Comparison of ENCODE assay signal across 15 mouse cellular contexts in the genomic region with DNA sequence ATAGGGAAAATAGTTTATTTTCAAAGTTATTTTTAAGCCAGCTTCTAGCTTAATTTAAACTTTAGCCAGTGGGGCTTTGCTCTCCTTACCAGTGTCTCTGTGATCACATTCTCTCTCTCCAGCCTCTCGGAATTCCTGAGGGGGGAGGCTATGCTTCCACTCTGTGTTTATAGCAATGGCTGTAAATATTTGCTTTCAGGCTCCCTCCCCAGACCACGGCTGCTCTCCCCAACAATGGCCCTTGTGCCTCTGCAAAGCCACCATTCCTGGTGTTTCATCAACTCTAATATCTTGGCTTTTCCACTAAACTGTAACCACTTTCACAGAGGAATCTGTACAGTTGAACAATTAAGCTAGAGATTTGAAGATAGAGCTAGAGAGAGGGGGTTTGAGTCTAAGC.
A peak's percentile ranks its signal among the peaks of the same experiment; 100 is the strongest.
DNase-seq lines count a peak whose midpoint lies in the region; ATAC-seq and TF ChIP-seq lines count a peak whose summit lies in the region.
"Had no signal": no experiment of that assay in that cellular context is flagged by ENCODE, and none has a peak within 500 bp of the region (broad histone marks: within the 10 kb centered on the region; RNA-seq: fewer than 3 reads in every experiment).

No protein-coding gene starts in this region.

- H3K4me1 ChIP-seq in kidney, embryonic 16.5 days (ENCODE audit: insufficient read depth, low read length), result peaks cover 7% of the 10 kb centered on the region
- no peaks in the 10 kb centered on the region for H3K4me1 ChIP-seq in embryonic facial prominence, embryonic 14.5 days (ENCODE audit: control insufficient read depth, insufficient read depth, low read length)
- H3K4me1 ChIP-seq in lung, postnatal 0 days (ENCODE audit: insufficient read depth, low read depth, low read length), result no peaks in the 10 kb centered on the region
- H3K4me1 ChIP-seq: embryonic facial prominence, embryonic 12.5 days; forebrain, embryonic 15.5 days had no signal

- TF ChIP-seq CTCF in lung, postnatal 0 days (IDR thresholded peaks at IDR 0.05), result no peak

- H3K9ac ChIP-seq in kidney, embryonic 16.5 days (replicated peaks; ENCODE audit: low read length), result no peak overlapping the region
- H3K9ac ChIP-seq in embryonic facial prominence, embryonic 14.5 days (ENCODE audit: low read depth, low read length), result no peak overlapping the region
- H3K9ac ChIP-seq in lung, postnatal 0 days (replicated peaks; ENCODE audit: low read depth), result no peak overlapping the region
- H3K9ac ChIP-seq: embryonic facial prominence, embryonic 12.5 days; forebrain, embryonic 15.5 days had no signal

- H3K27me3 ChIP-seq in kidney, embryonic 16.5 days (ENCODE audit: insufficient read depth, low read length), result no peaks in the 10 kb centered on the region
- no peaks in the 10 kb centered on the region for H3K27me3 ChIP-seq in embryonic facial prominence, embryonic 14.5 days (replicated peaks; ENCODE audit: control insufficient read depth, insufficient read depth, low read length)
- no peaks in the 10 kb centered on the region for H3K27me3 ChIP-seq in lung, postnatal 0 days (replicated peaks; ENCODE audit: insufficient read depth, low read length)
- H3K27me3 ChIP-seq: embryonic facial prominence, embryonic 12.5 days; forebrain, embryonic 15.5 days had no signal

- H3K4me2 ChIP-seq in kidney, embryonic 16.5 days (replicated peaks; ENCODE audit: low read depth, low read length), result no peak overlapping the region
- H3K4me2 ChIP-seq in embryonic facial prominence, embryonic 14.5 days (ENCODE audit: low read depth, low read length), result no peak overlapping the region
- H3K4me2 ChIP-seq in lung, postnatal 0 days (replicated peaks; ENCODE audit: low read depth, low read length), result no peak overlapping the region
- H3K4me2 ChIP-seq: embryonic facial prominence, embryonic 12.5 days; forebrain, embryonic 15.5 days had no signal

- no peak overlapping the region for H3K27ac ChIP-seq in kidney, embryonic 16.5 days (ENCODE audit: low read length)
- H3K27ac ChIP-seq in embryonic facial prominence, embryonic 14.5 days (replicated peaks; ENCODE audit: low read depth, low read length), result peak overlapping the region; percentile 10; the same call in 1 of the 2 replicates
- no peak overlapping the region for H3K27ac ChIP-seq in lung, postnatal 0 days (ENCODE audit: low read length)
- H3K27ac ChIP-seq: embryonic facial prominence, embryonic 12.5 days; forebrain, embryonic 15.5 days; midbrain, embryonic 10.5 days had no signal

- WGBS in kidney, embryonic 16.5 days, result 12% methylated on average over 2 of the region's 2 CpGs
- 9% methylated on average over 2 of the region's 2 CpGs for WGBS in embryonic facial prominence, embryonic 14.5 days
- WGBS in lung, postnatal 0 days, result 5% methylated on average over 2 of the region's 2 CpGs

- no peak overlapping the region for H3K4me3 ChIP-seq in kidney, embryonic 16.5 days (ENCODE audit: low read length)
- H3K4me3 ChIP-seq in embryonic facial prominence, embryonic 14.5 days (ENCODE audit: low read depth, low read length), result no peak overlapping the region
- no peak overlapping the region for H3K4me3 ChIP-seq in lung, postnatal 0 days (ENCODE audit: low read depth, low read length)
- H3K4me3 ChIP-seq: embryonic facial prominence, embryonic 12.5 days; forebrain, embryonic 15.5 days; midbrain, embryonic 10.5 days had no signal

- no peaks in the 10 kb centered on the region; the same call in 1 of the 2 replicates for H3K9me3 ChIP-seq in kidney, embryonic 16.5 days (ENCODE audit: low read length)
- H3K9me3 ChIP-seq in embryonic facial prominence, embryonic 14.5 days (ENCODE audit: control insufficient read depth, low read length), result no peaks in the 10 kb centered on the region
- no peaks in the 10 kb centered on the region for H3K9me3 ChIP-seq in lung, postnatal 0 days (ENCODE audit: low read length)
- H3K9me3 ChIP-seq: embryonic facial prominence, embryonic 12.5 days; forebrain, embryonic 15.5 days had no signal

- peak; percentile 87 for ATAC-seq in kidney, embryonic 16.5 days (ENCODE audit: low FRiP score, low TSS enrichment)
- ATAC-seq in embryonic facial prominence, embryonic 14.5 days (ENCODE audit: low read depth), result peak; percentile 57; the same call in 1 of the 2 replicates
- peak; percentile 78 for ATAC-seq in lung, postnatal 0 days
- no peak for ATAC-seq in megakaryocyte, adult 5-6 weeks (ENCODE audit: poor library complexity, severe bottlenecking)
- ATAC-seq: forebrain, embryonic 15.5 days had no signal

- TF ChIP-seq EP300 in lung, postnatal 0 days (IDR thresholded peaks at IDR 0.05), result 0 out of 2 replicates have a peak, but pooled peaks have one; percentile 16

- DNase-seq in kidney, postnatal 25 days, result no peak
- DNase-seq in embryo, embryonic 11 days, result peak; percentile 55
- peak; percentile 52 for DNase-seq in embryonic facial prominence, embryonic 14.5 days (ENCODE audit: low spot score)
- DNase-seq in lung, postnatal 0 days (ENCODE audit: low spot score), result peak; percentile 53
- DNase-seq in right cerebral cortex, adult 2 months (ENCODE audit: low spot score in 2 of 2), result no peak
- no peak for DNase-seq in spleen, postnatal 10 days (ENCODE audit: low spot score in 2 of 2)
- DNase-seq: adrenal gland, postnatal 36 days; gastrocnemius, postnatal 36 days; liver; thymus, adult 2 months had no signal

- no peaks in the 10 kb centered on the region for H3K36me3 ChIP-seq in kidney, embryonic 16.5 days (ENCODE audit: insufficient read depth, low read length)
- H3K36me3 ChIP-seq in embryonic facial prominence, embryonic 14.5 days (ENCODE audit: control insufficient read depth, insufficient read depth, low read length), result no peaks in the 10 kb centered on the region
- H3K36me3 ChIP-seq in lung, postnatal 0 days (ENCODE audit: insufficient read depth, low read length), result no peaks in the 10 kb centered on the region
- H3K36me3 ChIP-seq: embryonic facial prominence, embryonic 12.5 days; forebrain, embryonic 15.5 days; midbrain, embryonic 10.5 days had no signal

Comparison
In these comparisons a context has a peak if more than half of its experiments do, and no peak if none do; other contexts are left out.
1. DNase-seq: peak in embryo, embryonic 11 days (single experiment), embryonic facial prominence, embryonic 14.5 days (single experiment) and lung, postnatal 0 days (single experiment); none in kidney, postnatal 25 days (0 of 2), right cerebral cortex, adult 2 months (0 of 2) and spleen, postnatal 10 days (0 of 2).